Mouse (Mus musculus) large intestine, adult 2 months (tissue): ENCODE measurements around the gene Cyp2d22. TPM values are rescaled to one million over a fixed set of nuclear protein-coding genes. Genes with fewer than 3 reads are reported as not detected.

ENCODE experiments used
- DNase-seq: peaks from one replicate; pipeline ENCODE4 v3.0.0-alpha.2; 2012; ENCODE audit warnings: low read depth, low spot score
- WGBS: fragments of 180-500 bp; shearing (Covaris S2); methylation state at CpG from one replicate; pipeline ENCODE4 v1.1.7; 2018; 5-methylcytosine and 5-hydroxymethylcytosine counted together
- polyA plus RNA-seq: library from polyadenylated mRNA; depleted of rRNA; stranded (reverse); fragments of >200 nt; gene quantifications from 2 replicates; pipeline ENCODE4 v1.2.3, GENCODE M21; 2012; rRNA removed

Gene Cyp2d22
- polyA plus RNA-seq, 1 experiment = 22.4 TPM

DNA sequence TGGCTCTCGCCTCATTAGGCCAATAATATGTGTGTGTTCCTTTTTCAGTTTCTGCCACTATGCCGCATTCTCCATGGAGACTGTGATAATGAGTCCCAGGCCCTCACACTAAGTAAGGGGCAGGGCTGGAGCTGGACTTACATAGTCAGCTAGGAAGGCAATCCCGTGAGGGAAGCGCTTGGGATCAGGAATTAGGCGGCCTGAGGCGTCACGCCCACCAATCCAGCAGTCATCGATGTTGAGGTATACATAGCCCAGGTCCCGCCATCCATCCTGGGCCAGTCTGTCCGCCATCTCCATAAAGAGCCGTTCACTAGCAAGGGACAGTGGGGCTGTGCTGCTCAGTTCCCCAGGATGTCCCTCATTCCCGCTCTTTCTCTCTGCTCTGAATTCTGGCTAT is 43.4 kb downstream of the Cyp2d22 start:
- no peak for DNase-seq
- 87% methylated on average over 12 of the region's 12 CpGs for WGBS

DNA sequence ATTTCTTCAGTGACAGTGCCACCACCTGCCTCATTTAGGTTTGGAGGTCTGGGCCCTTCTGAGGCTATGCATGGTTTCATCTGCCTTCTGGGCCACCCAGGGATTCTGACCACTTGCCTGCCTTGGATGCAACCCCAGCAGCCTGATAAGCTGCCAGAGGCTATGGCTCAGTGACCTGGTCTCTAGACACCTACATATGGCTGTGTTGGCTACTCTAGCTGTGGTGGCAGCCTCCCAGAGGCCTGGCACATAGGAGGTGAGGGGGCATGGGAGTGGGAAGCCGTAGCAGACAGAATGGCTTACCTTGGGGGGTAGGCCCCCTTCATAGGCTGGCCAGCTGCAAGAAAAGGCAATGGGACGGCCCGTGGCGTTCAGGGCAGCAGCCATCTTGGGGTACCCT is 44.9 kb downstream of the Cyp2d22 start:
- no peak for DNase-seq
- WGBS = 98% methylated on average over 4 of the region's 4 CpGs

DNA sequence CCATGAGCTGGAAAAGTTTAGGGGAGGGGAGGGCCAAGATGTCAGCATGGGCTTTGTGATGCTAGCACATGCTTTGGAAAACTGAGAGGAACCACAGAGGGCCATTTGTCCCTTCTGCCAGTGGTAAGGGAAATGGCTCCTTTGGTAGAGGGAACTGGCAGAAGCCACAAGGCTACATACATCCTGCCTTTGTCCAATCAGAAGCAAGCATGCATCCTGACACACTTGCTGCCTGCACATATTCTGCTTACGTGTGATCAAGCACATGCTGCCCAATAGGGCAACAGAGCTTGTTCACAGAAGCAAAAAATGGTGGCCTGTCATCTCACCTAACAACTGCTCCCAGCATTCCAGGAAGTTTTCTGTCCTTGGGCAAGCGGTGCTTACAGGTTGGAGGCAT is 54.7 kb downstream of the Cyp2d22 start:
- no peak for DNase-seq
- WGBS = 77% methylated on average over 2 of the region's 2 CpGs

- WGBS = 70% methylated on average over 8 of the region's 8 CpGs
- no peak for DNase-seq
Observed at GRCm38 (mm10) chr15:82322195-82322594, 57.9 kb downstream of the Cyp2d22 start.

Other genes with a start within 250 kb of the Cyp2d22 start
- 113 and 136 TPM in 2 replicates for gene Srebf2, start 233.1 kb downstream of the Cyp2d22 start, polyA plus RNA-seq
- gene Shisa8, start 167.4 kb downstream of the Cyp2d22 start, polyA plus RNA-seq = 1.0 and 1.7 TPM in 2 replicates
- gene Tnfrsf13c, start 155.9 kb downstream of the Cyp2d22 start, polyA plus RNA-seq = 10.2 and 12.1 TPM in 2 replicates
- 17.1 and 21.4 TPM in 2 replicates for gene Cenpm, start 135.5 kb downstream of the Cyp2d22 start, polyA plus RNA-seq
- 0.21 and 0.22 TPM in 2 replicates for gene 1500009C09Rik, start 127.9 kb downstream of the Cyp2d22 start, polyA plus RNA-seq
- gene Sept3, start 105.4 kb downstream of the Cyp2d22 start, polyA plus RNA-seq = 0.38 and 0.55 TPM in 2 replicates
- gene Wbp2nl, start 81.3 kb downstream of the Cyp2d22 start, polyA plus RNA-seq = 0.11 TPM in 1 of 2 replicates, not detected in the other
- gene Naga, start 41.3 kb downstream of the Cyp2d22 start, polyA plus RNA-seq = 137 and 148 TPM in 2 replicates
- 0.52 and 0.78 TPM in 2 replicates for gene Pheta2, start 41.3 kb downstream of the Cyp2d22 start, polyA plus RNA-seq
- 372 and 378 TPM in 2 replicates for gene Smdt1, start 41.3 kb downstream of the Cyp2d22 start, polyA plus RNA-seq
- 282 and 435 TPM in 2 replicates for gene Ndufa6, start 25.9 kb downstream of the Cyp2d22 start, polyA plus RNA-seq
- gene Cyp2d11, start 13.8 kb upstream of the Cyp2d22 start, polyA plus RNA-seq = not detected in 2 replicates
- 0.14 and 0.64 TPM in 2 replicates for gene Cyp2d10, start 26.9 kb upstream of the Cyp2d22 start, polyA plus RNA-seq
- gene Cyp2d9, start 53.2 kb upstream of the Cyp2d22 start, polyA plus RNA-seq = 0.12 TPM in 1 of 2 replicates, not detected in the other
- 0.10 and 0.61 TPM in 2 replicates for gene Cyp2d12, start 174.8 kb upstream of the Cyp2d22 start, polyA plus RNA-seq
- 0.33 TPM in 1 of 2 replicates, not detected in the other for gene Cyp2d34, start 240.7 kb upstream of the Cyp2d22 start, polyA plus RNA-seq